Mouse (Mus musculus) heart, adult 2 months (tissue): ENCODE data around the gene Nme2.

Experiments used
- CTCF ChIP-seq: fragments of 200-600 bp; IDR thresholded peaks from 2 replicates; pipeline ENCODE4 v1.8.1; 2022; ENCODE audit warnings: antibody characterized with exemption, mild to moderate bottlenecking, moderate library complexity
- POLR2A ChIP-seq: fragments of 200-500 bp; IDR thresholded peaks from 2 replicates; pipeline ENCODE4 v1.6.1; 2011; ENCODE audit warnings: mild to moderate bottlenecking, low read depth, low read length, control low read depth; ENCODE audit not compliant: insufficient read depth

GRCm38 (mm10) chr11:93948887-93949567, 7.0 kb downstream of the Nme2 start:
- TF ChIP-seq POLR2A (no peak; the same call in 1 of the 2 replicates), CTCF (no peak)
